Mouse (Mus musculus): ENCODE data around the gene 1500009C09Rik. TPM values are rescaled to one million over a fixed set of nuclear protein-coding genes. Genes with fewer than 3 reads are reported as not detected.

Gene 1500009C09Rik
- not detected for total RNA-seq (2021)
- long read RNA-seq, experiment 1 = 0 reads
- long read RNA-seq, experiment 2 = 0 reads

- no peak for DNase-seq (ENCODE audit: low spot score)
These were observed at the start of gene 1500009C09Rik for GRCm38 (mm10) chr15:82252097-82252496. Gene 1500009C09Rik, plus strand, starts transcription at chr15:82252397.

GRCm38 (mm10) chr15:82203090-82203489 lies 49.1 kb upstream of the 1500009C09Rik start:
- no peak for DNase-seq (ENCODE audit: low spot score)

- DNase-seq (ENCODE audit: low spot score) = no peak
These were observed 48.4 kb upstream of the 1500009C09Rik start for GRCm38 (mm10) chr15:82203611-82204351.

- DNase-seq (ENCODE audit: low spot score) = no peak
These were observed 47.4 kb upstream of the 1500009C09Rik start for GRCm38 (mm10) chr15:82204680-82205371.

GRCm38 (mm10) chr15:82206365-82207104 lies 45.7 kb upstream of the 1500009C09Rik start:
- DNase-seq (ENCODE audit: low spot score) = peak; percentile 79

DNA sequence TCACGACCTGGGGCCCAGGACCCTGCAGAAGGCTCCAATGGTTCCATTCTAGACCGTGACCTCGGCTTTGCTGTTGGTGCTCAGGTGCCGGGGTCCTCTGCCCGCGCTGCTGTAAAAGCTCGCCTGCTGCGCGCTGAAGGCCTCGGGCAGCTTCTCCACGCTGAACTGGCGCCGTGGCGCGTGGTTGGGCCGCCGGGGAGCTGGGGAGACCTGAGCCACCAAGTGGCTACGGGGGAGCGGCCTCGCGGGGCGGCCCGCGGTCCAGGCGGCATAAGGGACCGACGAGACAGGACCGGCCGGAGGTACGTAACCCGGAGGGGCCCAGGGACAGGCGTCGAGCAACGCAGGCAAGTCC lies 45.1 kb upstream of the 1500009C09Rik start:
- no peak for DNase-seq (ENCODE audit: low spot score)

GRCm38 (mm10) chr15:82207504-82208219 lies 44.5 kb upstream of the 1500009C09Rik start:
- no peak for DNase-seq (ENCODE audit: low spot score)

GRCm38 (mm10) chr15:82208307-82208706 lies 43.9 kb upstream of the 1500009C09Rik start:
- DNase-seq (ENCODE audit: low spot score) = no peak

DNA sequence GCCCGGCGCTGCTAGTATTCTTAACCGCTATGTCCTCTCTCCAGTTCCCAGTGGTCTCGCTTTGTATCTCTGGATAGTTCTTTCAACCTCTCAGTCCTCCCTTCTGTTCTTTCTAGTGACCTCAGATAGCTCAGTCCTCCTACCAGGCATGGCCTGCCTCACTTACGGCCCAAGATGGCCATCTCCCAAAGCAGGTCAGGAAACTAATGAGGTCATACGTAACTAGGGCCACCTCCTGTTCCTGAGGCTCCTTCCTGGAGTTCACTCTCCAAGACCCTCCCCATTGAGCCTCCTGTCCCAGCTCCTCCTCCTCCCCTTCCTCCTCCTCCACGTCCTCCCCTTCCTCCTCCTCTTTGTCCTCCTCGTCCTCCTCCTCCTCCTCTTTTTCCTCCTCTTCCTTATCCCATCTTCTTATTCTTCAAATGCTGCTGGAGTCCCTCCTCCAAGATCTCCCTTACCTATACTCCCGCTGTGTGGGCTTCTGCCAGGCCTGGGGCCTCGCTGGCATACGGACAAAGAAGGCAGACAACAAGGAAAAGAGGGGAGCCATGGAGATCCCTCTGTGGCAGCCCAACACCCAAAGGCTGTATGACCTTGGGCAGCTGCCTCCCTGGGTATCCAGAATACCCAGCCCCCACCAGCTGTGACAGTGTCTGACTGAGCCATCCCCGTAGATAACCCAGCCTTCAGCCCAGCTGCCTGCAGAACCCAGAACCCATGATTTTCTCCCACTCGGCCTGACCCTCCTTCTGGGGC lies 42.7 kb upstream of the 1500009C09Rik start:
- DNase-seq (ENCODE audit: low spot score) = no peak

DNA sequence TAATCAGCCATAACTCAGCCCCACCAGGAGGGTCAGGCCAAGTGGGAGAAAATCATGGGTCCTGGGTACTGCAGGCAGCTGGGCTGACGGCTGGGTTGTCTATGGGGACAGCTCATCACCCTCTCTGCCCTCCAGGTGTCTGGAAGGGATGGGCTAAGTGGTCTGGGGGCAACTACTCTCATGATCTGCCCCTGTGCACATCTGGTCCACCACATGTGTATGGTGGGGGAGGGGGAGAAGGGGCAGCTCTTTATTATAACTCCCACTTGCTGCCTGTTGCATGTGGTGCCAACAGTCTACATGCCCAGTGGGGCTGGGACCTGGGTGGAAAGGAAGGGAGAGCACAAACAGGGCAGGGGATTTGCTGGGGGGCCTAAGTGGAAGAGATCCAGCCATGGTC lies 41.4 kb upstream of the 1500009C09Rik start:
- DNase-seq (ENCODE audit: low spot score) = no peak

DNA sequence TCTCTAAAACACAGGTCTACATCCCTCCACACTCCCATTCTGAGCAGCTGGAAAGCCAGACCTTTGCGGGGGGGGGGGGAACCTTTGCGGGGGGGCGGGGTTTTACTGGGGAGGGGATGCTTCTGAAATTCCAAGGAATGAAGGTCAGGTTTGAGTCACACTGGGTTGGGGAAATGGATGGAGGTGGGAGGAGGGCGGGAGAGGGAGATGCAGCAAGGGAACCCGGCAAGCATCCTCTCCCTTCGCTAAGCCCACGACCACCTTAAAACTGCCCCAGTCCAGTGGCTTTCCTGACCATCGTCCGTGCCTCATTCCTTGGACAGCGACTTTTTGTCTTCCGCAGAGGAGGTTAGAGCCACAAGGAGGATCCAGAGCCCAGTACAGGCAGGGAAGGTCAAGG lies 40.9 kb upstream of the 1500009C09Rik start:
- no peak for DNase-seq (ENCODE audit: low spot score)

DNA sequence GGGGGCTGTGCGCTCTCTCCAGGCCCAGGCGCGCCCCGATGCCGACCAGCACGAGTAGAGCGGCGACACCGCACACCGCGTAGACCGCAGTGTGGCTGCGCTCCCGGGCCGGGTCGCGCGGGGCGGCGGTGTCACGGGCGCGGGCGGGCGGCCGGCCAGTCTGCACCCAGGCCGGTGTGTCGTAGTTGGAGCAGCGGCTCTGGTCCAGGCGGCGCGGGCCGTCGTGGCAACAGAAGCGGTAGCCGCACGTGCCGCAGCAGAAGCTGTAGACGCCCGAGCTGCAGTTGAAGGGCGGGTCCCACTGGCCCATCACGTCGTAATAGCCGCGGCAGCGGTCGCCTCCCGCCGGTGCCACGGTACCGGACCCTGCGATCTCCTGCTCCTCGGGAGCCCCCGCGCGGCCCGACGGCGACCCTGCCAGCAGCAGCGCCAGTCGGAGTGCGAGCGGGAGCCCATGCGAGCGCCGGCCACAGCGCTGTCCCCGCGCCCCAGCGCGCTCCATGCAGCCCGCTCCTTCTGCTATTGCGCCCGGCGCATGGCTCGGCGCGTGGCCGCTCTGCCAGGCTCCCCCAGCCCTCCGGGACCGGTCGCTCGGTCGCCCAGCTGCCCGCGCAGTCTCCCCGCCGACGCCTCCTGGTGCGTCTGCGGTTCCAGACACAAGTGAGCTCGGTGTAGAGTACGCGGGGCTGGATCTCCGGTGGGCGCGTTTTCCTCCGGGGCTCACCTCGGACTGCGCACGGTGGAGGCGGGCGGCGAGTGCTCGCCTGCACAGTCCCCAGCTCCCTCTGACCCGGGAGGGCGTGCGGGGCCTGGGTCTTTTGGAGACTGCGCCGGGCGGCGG lies 40.1 kb upstream of the 1500009C09Rik start:
- no peak for DNase-seq (ENCODE audit: low spot score)

DNA sequence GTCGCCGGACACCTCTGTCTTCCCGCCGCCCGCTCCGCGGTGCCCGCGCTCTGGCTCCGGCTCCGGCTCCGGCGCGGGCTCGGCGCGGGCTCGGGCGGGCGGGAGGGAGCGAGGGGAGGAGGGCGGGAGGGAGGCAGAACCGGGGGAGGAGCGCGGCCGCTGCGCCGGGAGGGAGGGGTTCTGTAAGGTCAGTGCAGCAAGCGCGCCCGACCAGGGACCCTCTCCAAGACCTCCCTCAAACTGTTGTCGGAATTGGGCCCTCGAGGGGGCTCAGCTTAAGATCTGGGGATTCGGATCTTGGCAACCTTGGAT lies 39.5 kb upstream of the 1500009C09Rik start, which contains the start of gene Shisa8:
Gene Shisa8 (minus strand): TSS at position 64 of the 312 bp plus-strand sequence.
- no peak for DNase-seq (ENCODE audit: low spot score)

- DNase-seq (ENCODE audit: low spot score) = no peak
These were observed 39.0 kb upstream of the 1500009C09Rik start for GRCm38 (mm10) chr15:82213222-82213621.

DNA sequence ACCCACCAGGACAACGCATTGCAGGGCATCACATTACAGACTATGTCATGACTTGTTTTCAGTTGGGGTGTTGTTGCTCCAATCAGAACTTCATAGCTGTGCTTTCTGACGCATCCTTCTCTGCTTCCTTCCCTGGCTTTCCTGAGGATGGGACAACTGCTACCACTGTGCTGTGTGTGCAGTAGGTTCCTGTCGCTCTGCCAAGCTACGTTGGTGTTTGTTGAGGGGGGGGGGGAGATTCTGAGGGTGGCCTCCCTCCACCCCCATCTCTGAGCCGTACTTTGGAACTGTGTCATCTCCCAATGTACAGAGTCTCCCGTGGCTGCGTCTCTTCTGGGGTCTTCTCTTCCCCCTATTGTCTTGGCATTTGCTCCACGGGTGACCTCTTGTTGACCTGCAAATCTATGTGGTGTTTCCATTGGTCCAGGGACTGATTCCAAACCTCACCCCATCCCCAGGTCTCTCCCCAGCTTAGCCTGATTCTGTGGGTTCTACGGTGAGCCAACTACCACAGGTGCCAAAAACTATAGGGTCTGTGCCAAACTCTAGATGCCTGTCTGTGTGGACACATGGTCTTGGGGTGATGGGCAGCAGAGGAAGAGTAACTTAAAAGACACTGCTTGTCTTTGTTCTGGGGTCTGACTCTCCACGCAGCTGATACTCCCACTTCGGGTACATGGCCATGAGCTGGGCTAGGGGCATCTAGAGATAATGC lies 36.7 kb upstream of the 1500009C09Rik start:
- no peak for DNase-seq (ENCODE audit: low spot score)

- no peak for DNase-seq (ENCODE audit: low spot score)
These were observed 35.9 kb upstream of the 1500009C09Rik start for GRCm38 (mm10) chr15:82216142-82216827.

- DNase-seq (ENCODE audit: low spot score) = no peak
These were observed 35.2 kb upstream of the 1500009C09Rik start for GRCm38 (mm10) chr15:82217039-82217438.

DNA sequence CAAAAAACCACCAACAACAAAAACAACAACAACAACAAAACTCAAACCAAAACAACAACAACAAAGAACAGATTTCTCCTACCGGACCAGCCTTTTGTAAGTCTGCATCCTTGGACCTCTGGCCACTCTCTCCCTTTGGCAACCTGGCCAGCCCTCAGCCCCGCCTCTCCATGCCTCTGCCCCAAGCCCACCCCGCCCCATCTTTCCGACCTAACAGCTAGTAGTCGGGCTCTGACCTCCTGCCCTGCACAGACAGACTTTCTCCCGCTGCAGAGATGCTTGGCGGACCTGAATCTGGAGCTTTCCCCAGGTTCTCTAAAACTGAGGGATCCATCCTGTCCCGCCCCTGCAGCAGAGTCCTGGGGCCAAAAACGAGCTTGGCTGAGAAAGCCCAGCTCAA lies 34.2 kb upstream of the 1500009C09Rik start:
- DNase-seq (ENCODE audit: low spot score) = no peak
